Mouse (Mus musculus) gastrocnemius, adult 2 months (tissue): ENCODE results near the gene Il12rb1. TPM values are rescaled to one million over a fixed set of nuclear protein-coding genes. Genes with fewer than 3 reads are reported as not detected.
A peak's percentile ranks its signal among the peaks of the same experiment; 100 is the strongest.
"Not testable (repeated sequence)": the region's sequence is repeated elsewhere in the genome, so short reads cannot be mapped to it uniquely, and the experiment has no call there.

Experiments
- DNase-seq: peaks from one replicate; pipeline ENCODE4 v3.0.0; 2022
- H3K27ac ChIP-seq: fragments of 200-600 bp; 2 replicates; pipeline ENCODE4 v1.8.1; 2022; ENCODE audit warnings: mild to moderate bottlenecking
- H3K4me3 ChIP-seq: fragments of 200-600 bp; 2 replicates; pipeline ENCODE4 v1.8.1; 2022; ENCODE audit warnings: mild to moderate bottlenecking, moderate library complexity
- CTCF ChIP-seq: fragments of 200-600 bp; IDR thresholded peaks from 2 replicates; pipeline ENCODE4 v1.8.1; 2022; ENCODE audit warnings: antibody characterized with exemption, mild to moderate bottlenecking, moderate library complexity
- intact Hi-C: fragments of 180-260 bp; cut with DNase I; formaldehyde crosslinking; loops from one replicate; pipeline ENCODE4 v1.15.1; 2025
- total RNA-seq, 2 experiments: library from RNA; stranded (reverse); gene quantifications; 2 replicates each; pipeline ENCODE4 v1.2.3; 2021

Il12rb1 gene
- total RNA-seq, 2 experiments from 2014 or later = not detected

DNA sequence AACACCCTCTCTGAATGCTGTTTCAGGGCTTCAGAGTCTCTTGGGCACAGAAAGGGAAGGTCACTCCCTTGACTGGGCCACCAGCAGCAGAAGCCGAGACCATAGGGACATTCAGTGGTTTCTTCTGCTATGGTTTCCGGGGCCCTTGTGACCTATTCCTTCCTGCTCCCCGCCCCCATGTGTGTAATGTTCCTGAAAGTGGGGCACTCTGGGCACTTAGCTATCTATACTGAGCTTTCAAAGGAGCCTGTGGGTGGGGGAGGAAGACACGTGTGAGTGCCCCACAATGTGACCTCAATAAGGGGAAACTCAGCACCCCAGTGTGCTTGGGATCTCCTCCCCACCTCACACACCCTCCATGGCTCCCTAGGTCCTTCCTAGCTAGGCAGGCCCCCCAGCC lies 1.7 kb upstream of the Il12rb1 start:
- Histone ChIP-seq H3K4me3 (no peak overlapping the region), H3K27ac (peak overlapping the region; percentile 25; the same call in 1 of the 2 replicates)
- intact Hi-C loops = loop anchor here (10.0 kb wide), 1 partner anchor 48 kb away; no protein-coding TSS in a partner anchor
- DNase-seq = no peak
- no peak for TF ChIP-seq CTCF

DNA sequence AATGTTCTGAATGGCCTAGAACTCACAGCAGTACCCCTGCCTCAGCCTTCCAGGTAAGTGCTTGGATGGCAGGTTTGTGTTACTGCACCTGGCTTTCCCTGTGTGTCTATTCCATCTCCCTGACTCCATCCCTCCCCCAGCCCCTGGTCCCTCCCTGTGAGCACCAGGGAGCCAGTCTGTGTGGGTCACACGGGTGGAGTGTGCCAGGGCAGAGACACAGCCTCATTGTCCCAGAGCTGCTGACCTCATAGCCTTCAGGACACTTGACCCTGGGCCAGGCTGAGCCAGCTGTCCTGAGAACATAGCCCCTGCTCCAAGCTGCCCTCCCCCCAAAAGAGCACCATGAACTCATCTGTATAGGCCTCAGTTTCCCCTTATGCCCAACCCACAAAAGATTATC lies 945 bp upstream of the Il12rb1 start:
- intact Hi-C loops = loop anchor here (10.0 kb wide), 1 partner anchor 47 kb away; no protein-coding TSS in a partner anchor

GRCm38 (mm10) chr8:70808955-70809701 lies 879 bp downstream of the Il12rb1 start:
- no peak for DNase-seq
- no peak overlapping the region for H3K4me3 ChIP-seq
- no peak for TF ChIP-seq CTCF
- intact Hi-C loops = loop anchor here (10.0 kb wide), 1 partner anchor 46 kb away; no protein-coding TSS in a partner anchor
- H3K27ac ChIP-seq = no peak overlapping the region

More for the DNA sequence above, 945 bp upstream of the Il12rb1 start:
- DNase-seq = no peak
- H3K27ac ChIP-seq = peak overlapping the region; percentile 25; the same call in 1 of the 2 replicates
- no peak for TF ChIP-seq CTCF
- no peak overlapping the region for H3K4me3 ChIP-seq

DNA sequence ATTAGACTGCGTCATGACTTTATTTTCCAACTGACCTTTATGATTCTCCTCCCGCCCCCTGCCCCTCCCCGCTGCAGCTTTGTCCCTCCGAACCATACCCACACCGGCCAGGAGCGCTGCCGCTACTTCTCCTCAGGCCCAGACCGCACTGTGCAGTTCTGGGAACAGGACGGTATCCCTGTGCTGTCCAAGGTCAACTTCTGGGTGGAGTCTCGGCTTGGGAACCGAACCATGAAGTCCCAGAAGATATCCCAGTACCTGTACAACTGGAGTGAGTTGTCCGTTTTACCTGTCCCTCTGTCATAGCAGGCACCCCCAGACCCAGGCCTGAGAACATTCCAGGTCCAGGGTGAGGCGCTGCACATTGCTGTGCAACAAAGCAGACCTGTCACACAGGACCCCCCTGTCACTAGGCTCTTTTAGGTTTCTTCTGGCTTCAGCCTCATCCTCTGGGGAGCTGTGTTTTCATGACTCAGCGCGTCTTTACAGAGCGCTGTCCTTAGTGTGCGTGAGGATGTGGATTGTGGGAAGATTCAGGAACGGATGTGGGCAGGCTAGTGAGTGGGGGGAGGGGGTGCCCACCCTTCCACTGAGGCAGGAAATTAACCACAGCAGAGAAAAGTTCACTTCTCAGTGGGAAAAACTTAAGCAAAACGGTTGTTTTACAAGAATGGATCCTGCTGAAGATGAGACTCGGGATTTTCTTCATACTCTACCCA lies 2.9 kb downstream of the Il12rb1 start:
- H3K27ac ChIP-seq = no peak overlapping the region
- TF ChIP-seq CTCF = no peak
- no peak for DNase-seq
- no peak overlapping the region for H3K4me3 ChIP-seq
- intact Hi-C loops = no loop called here

DNA sequence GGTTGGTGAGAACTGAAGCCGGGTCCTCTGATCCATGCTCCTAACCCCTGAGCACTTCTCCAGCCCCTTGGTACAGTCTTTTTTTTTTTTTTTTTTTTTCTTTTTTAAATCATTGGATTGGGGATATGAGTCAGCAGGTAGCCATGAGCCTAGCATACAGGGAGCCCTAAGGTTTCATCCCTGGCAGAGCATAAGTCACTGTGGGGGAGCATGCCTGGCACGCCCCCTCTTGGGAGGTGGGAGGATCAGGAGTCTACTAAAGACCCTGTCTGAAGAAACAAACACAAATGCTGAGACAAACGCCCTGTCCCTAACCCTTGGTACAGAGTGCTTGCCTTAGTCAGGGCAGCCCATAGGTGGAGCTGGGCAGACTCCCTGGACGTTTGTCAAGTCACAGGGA lies 3.8 kb downstream of the Il12rb1 start:
- Histone ChIP-seq H3K27ac (no peak overlapping the region), H3K4me3 (no peak overlapping the region)
- DNase-seq = no peak
- no peak for TF ChIP-seq CTCF
- intact Hi-C loops = no loop called here

- Histone ChIP-seq H3K27ac (no peak overlapping the region), H3K4me3 (no peak overlapping the region)
- no peak for DNase-seq
- intact Hi-C loops = no loop called here
- no peak for TF ChIP-seq CTCF
Measured at GRCm38 (mm10) chr8:70812885-70813284, 4.6 kb downstream of the Il12rb1 start.

DNA sequence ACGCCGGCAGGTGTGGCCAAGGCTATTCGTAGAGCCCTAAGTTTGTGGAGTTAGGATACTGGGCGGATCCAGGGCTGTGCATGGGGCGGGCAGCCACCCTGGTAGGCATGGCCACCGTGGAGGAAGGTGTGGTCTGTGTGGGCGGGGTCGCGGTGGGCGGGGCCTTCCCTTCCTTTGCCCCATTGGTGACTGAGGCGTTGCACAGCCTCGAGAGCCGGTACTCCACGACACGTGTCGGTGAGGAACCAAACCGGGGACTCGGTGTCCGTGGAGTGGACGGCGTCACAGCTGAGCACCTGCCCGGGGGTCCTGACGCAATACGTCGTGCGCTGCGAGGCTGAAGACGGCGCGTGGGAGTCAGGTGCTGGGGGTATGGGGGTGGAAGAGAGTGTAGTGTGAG lies 8.4 kb downstream of the Il12rb1 start:
- intact Hi-C loops = no loop called here
- Histone ChIP-seq H3K4me3 (peak overlapping the region; percentile 49), H3K27ac (no peak overlapping the region)
- no peak for TF ChIP-seq CTCF
- peak; percentile 71 for DNase-seq

- peak; percentile 75 for DNase-seq
- TF ChIP-seq CTCF = no peak
- Histone ChIP-seq H3K4me3 (peak overlapping the region; percentile 55), H3K27ac (peak overlapping the region; percentile 74)
- intact Hi-C loops = loop anchor here (2.0 kb wide), 1 partner anchor 48 kb away; no protein-coding TSS in a partner anchor
Measured at GRCm38 (mm10) chr8:70820101-70820935, 12.1 kb downstream of the Il12rb1 start.

- peak; percentile 97 for TF ChIP-seq CTCF
- DNase-seq = peak; percentile 81
- Histone ChIP-seq H3K4me3 (no peak overlapping the region; the same call in 1 of the 2 replicates), H3K27ac (peak overlapping the region; percentile 49)
- intact Hi-C loops = loop anchor here (1.0 to 2.0 kb wide), 2 partner anchors 20 to 47 kb away; no protein-coding TSS in a partner anchor
Measured at GRCm38 (mm10) chr8:70821399-70821962, 13.2 kb downstream of the Il12rb1 start.

DNA sequence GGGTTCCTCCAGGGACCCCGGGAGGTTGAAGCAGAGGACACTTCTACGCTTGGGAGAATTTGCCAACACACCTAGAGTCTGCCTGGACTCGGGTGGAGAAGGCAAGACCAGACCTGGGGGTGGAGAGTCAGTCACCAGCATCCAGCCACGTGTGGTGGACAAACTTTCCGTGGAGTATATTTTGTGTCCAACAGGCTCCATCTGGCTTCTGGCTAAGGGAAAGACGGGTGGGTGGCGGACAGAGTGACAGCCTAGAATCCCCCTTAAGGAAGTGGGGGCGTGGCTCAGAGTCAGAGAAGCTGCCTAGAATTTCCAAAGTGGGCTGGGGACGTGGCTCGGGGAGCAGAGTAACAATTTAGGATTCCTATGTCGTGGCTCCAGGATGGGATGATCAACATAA lies 13.7 kb downstream of the Il12rb1 start:
- DNase-seq = no peak
- Histone ChIP-seq H3K27ac (peak overlapping the region; percentile 49), H3K4me3 (no peak overlapping the region; the same call in 1 of the 2 replicates)
- no peak for TF ChIP-seq CTCF
- intact Hi-C loops = loop anchor here (1.0 to 2.0 kb wide), 2 partner anchors 19 to 47 kb away; no protein-coding TSS in a partner anchor

DNA sequence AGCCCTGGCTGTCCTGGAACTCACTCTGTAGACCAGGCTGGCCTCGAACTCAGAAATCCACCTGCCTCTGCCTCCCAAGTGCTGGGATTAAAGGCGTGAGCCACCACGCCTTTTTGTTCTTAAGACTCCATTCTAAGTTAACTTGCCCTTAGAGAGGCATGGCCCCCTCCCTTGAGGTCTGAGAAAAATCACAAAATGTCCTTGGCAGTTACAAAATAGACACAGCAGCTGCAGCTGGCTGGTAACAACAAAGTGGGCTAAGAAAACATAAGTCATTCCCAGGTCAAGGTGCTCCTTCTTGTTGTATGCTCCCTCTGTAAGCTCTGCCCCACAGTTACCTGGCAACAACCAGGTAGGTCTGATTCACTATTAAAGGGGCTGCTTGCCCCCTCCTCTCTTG lies 14.3 kb downstream of the Il12rb1 start:
- peak overlapping the region; percentile 84 for H3K27ac ChIP-seq
- DNase-seq, intact Hi-C loops, H3K4me3 ChIP-seq: not testable (repeated sequence)

- intact Hi-C loops = no loop called here
- Histone ChIP-seq H3K27ac (peak overlapping the region; percentile 84), H3K4me3 (peak overlapping the region; percentile 46)
- DNase-seq = peak; percentile 59
- TF ChIP-seq CTCF = no peak
Measured at GRCm38 (mm10) chr8:70823802-70824201, 15.6 kb downstream of the Il12rb1 start.
